Mouse (Mus musculus) testis, adult 2 months (tissue): ENCODE measurements at regions not wholly inside any gene's neighbourhood (a gene's known extent, or its start where the extent isn't known, plus 50 kb on each side); places are given as distances from the start of the nearest gene placed in this dataset.

Source experiments
- CTCF ChIP-seq: fragments of 200-500 bp; IDR thresholded peaks from 2 replicates; pipeline ENCODE4 v1.5.1; 2012; ENCODE audit warnings: low read depth, mild to moderate bottlenecking, inconsistent platforms, low read length, moderate library complexity; ENCODE audit not compliant: control insufficient read depth, insufficient read depth, insufficient replicate concordance
- POLR2A ChIP-seq: fragments of 200-500 bp; IDR thresholded peaks from 2 replicates; pipeline ENCODE4 v1.6.1; 2012; ENCODE audit warnings: low read depth, mild to moderate bottlenecking, inconsistent platforms, low read length, moderate library complexity; ENCODE audit not compliant: control insufficient read depth

GRCm38 (mm10) chr12:35712671-35713070 lies 177.8 kb upstream of the Ahr start:
- TF ChIP-seq CTCF (no peak), POLR2A (no peak)
